Mouse (Mus musculus): ENCODE data around the gene Rab4b.

- TF ChIP-seq CTCF (IDR thresholded peaks at IDR 0.05; ENCODE audit: insufficient read depth, low read length) (no peak), POLR2A (IDR thresholded peaks at IDR 0.05; ENCODE audit: borderline replicate concordance, extremely low read depth, low read depth, low read length) (no peak)
Measured at GRCm38 (mm10) chr7:27179217-27179918, 672 bp upstream of the Rab4b start.
